Mouse (Mus musculus) v-Abl transformed pro-B cells (cell line): ENCODE data around the gene Upb1.

Source experiments
- in situ Hi-C, 2 experiments: fragments of 400-800 bp; cut with MboI; formaldehyde crosslinking; loops; one replicate each; pipeline ENCODE4 v1.15.1; 2025; ENCODE audit not compliant: unreplicated experiment in 2 of 2

Gene Upb1

GRCm38 (mm10) chr10:75486086-75486979 lies 85.4 kb downstream of the Upb1 start:
- in situ Hi-C loops: loop anchor here (5.0 to 25.0 kb wide), 6 partner anchors 39 to 424 kb away; partner anchors contain the start of gene Bcr (in 1 of the 2)

GRCm38 (mm10) chr10:75487131-75487530 lies 86.2 kb downstream of the Upb1 start:
- in situ Hi-C loops: loop anchor here (5.0 to 25.0 kb wide), 6 partner anchors 40 to 425 kb away; partner anchors contain the start of gene Bcr (in 1 of the 2)

GRCm38 (mm10) chr10:75489522-75489921 lies 88.6 kb downstream of the Upb1 start:
- in situ Hi-C loops: loop anchor here (5.0 to 25.0 kb wide), 6 partner anchors 42 to 427 kb away; partner anchors contain the start of gene Bcr (in 1 of the 2)

- in situ Hi-C loops: loop anchor here in 1 of 2 experiments (25.0 kb wide), 1 partner anchor 428 kb away; the partner anchor contains the start of gene Bcr
Measured at GRCm38 (mm10) chr10:75490731-75491130, 89.8 kb downstream of the Upb1 start.
